Mouse (Mus musculus) forebrain, embryonic 13.5 days (tissue): Measurements from ENCODE around the gene Tmsb10. TPM values are rescaled to one million over a fixed set of nuclear protein-coding genes. Genes with fewer than 3 reads are reported as not detected.
A peak's percentile ranks its signal among the peaks of the same experiment; 100 is the strongest.

Source experiments
- ATAC-seq: fragments of 200-750 bp; cut with Nextera tagmentation; 2 replicates; pipeline ENCODE4 v1.8.0; 2017
- H3K27ac ChIP-seq: fragments of 300-500 bp; sonication (generic); 2 replicates; pipeline ENCODE4 v1.5.1; 2015; ENCODE audit warnings: inconsistent platforms, mild to moderate bottlenecking, moderate library complexity
- H3K27me3 ChIP-seq: fragments of 300-500 bp; sonication (generic); 2 replicates; pipeline ENCODE4 v1.6.1; 2015; ENCODE audit warnings: mild to moderate bottlenecking, inconsistent platforms
- H3K36me3 ChIP-seq: fragments of 300-500 bp; sonication (generic); 2 replicates; pipeline ENCODE4 v1.6.1; 2015; ENCODE audit warnings: mild to moderate bottlenecking, inconsistent platforms; ENCODE audit not compliant: poor library complexity, severe bottlenecking
- H3K4me1 ChIP-seq: fragments of 300-500 bp; sonication (generic); 2 replicates; pipeline ENCODE4 v1.6.1; 2015; ENCODE audit warnings: inconsistent platforms
- H3K4me2 ChIP-seq: fragments of 300-500 bp; sonication (generic); 2 replicates; pipeline ENCODE4 v1.6.1; 2015; ENCODE audit warnings: inconsistent platforms, mild to moderate bottlenecking, moderate library complexity
- H3K4me3 ChIP-seq: fragments of 300-500 bp; sonication (generic); 2 replicates; pipeline ENCODE4 v1.5.1; 2015; ENCODE audit warnings: mild to moderate bottlenecking, inconsistent platforms
- H3K9ac ChIP-seq: fragments of 300-500 bp; sonication (generic); 2 replicates; pipeline ENCODE4 v1.6.1; 2015; ENCODE audit warnings: mild to moderate bottlenecking, inconsistent platforms
- H3K9me3 ChIP-seq: fragments of 300-500 bp; sonication (generic); replicated peaks from 2 replicates; pipeline ENCODE4 v1.6.1; 2016; ENCODE audit warnings: inconsistent platforms
- WGBS: fragments of 180-500 bp; shearing (Covaris S2); methylation state at CpG from one replicate; pipeline ENCODE4 v1.1.7; 2015; 5-methylcytosine and 5-hydroxymethylcytosine counted together
- polyA plus RNA-seq: library from polyadenylated mRNA; unstranded; fragments of >200 nt; fragmentation: Nextera tagmentation; extraction: Ambion mirVana; gene quantifications from 2 replicates; pipeline ENCODE4 v1.2.1, GENCODE M21; 2015

Gene Tmsb10
- polyA plus RNA-seq = 3,443 and 4,664 TPM in 2 replicates

- Histone ChIP-seq H3K9me3 (no peaks in the 10 kb centered on the region), H3K4me3 (peak within 1 kb of the TSS; percentile 94), H3K4me1 (peaks cover 24% of the 10 kb centered on the region), H3K27ac (peak within 1 kb of the TSS; percentile 94), H3K36me3 (0 out of 2 replicates have a peak, but pooled peaks cover 4% of the 10 kb centered on the region), H3K9ac (peak within 1 kb of the TSS; percentile 99), H3K4me2 (peak within 1 kb of the TSS; percentile 75), H3K27me3 (no peaks in the 10 kb centered on the region)
- under 1% methylated on average over 17 of the region's 19 CpGs for WGBS
- ATAC-seq = peak; percentile 77
These were observed at the start of gene Tmsb10 for GRCm38 (mm10) chr6:72958662-72959071. Tmsb10 (minus strand) TSS chr6:72958748.

- H3K27me3 ChIP-seq = no peaks in the 10 kb centered on the region
- WGBS = 84% methylated on average over 5 of the region's 5 CpGs
- H3K4me2 ChIP-seq = no peak overlapping the region
- H3K9me3 ChIP-seq = no peaks in the 10 kb centered on the region
- no peak overlapping the region for H3K27ac ChIP-seq
- H3K4me3 ChIP-seq = no peak overlapping the region
- no peaks in the 10 kb centered on the region for H3K4me1 ChIP-seq
- H3K36me3 ChIP-seq = no peaks in the 10 kb centered on the region
- no peak for ATAC-seq
- no peak overlapping the region for H3K9ac ChIP-seq
These were observed 45.1 kb upstream of the Tmsb10 start for GRCm38 (mm10) chr6:73003601-73004000.

- Histone ChIP-seq H3K27ac (no peak overlapping the region), H3K9ac (no peak overlapping the region), H3K4me1 (no peaks in the 10 kb centered on the region), H3K27me3 (no peaks in the 10 kb centered on the region), H3K9me3 (no peaks in the 10 kb centered on the region), H3K36me3 (no peaks in the 10 kb centered on the region), H3K4me3 (no peak overlapping the region), H3K4me2 (no peak overlapping the region)
- no peak for ATAC-seq
- WGBS = 69% methylated on average over 1 of the region's 1 CpGs
These were observed 43.8 kb upstream of the Tmsb10 start for GRCm38 (mm10) chr6:73002391-73002790.

- ATAC-seq = no peak
- Histone ChIP-seq H3K27me3 (no peaks in the 10 kb centered on the region), H3K9me3 (no peaks in the 10 kb centered on the region), H3K27ac (no peak overlapping the region), H3K4me1 (no peaks in the 10 kb centered on the region), H3K4me3 (no peak overlapping the region), H3K9ac (no peak overlapping the region), H3K4me2 (no peak overlapping the region), H3K36me3 (no peaks in the 10 kb centered on the region)
- WGBS = 88% methylated on average over 1 of the region's 1 CpGs
These were observed 40.3 kb upstream of the Tmsb10 start for GRCm38 (mm10) chr6:72998809-72999208.

GRCm38 (mm10) chr6:72993688-72994082, 35.1 kb upstream of the Tmsb10 start:
- Histone ChIP-seq H3K4me2 (no peak overlapping the region), H3K9ac (no peak overlapping the region), H3K27me3 (no peaks in the 10 kb centered on the region), H3K27ac (no peak overlapping the region), H3K4me3 (no peak overlapping the region), H3K4me1 (peaks cover 7% of the 10 kb centered on the region), H3K36me3 (no peaks in the 10 kb centered on the region), H3K9me3 (no peaks in the 10 kb centered on the region)
- WGBS = 88% methylated on average over 5 of the region's 5 CpGs
- ATAC-seq = no peak

- Histone ChIP-seq H3K4me1 (peaks cover 9% of the 10 kb centered on the region), H3K27me3 (no peaks in the 10 kb centered on the region)
- WGBS = 75% methylated on average over 8 of the region's 8 CpGs
These were observed 34.6 kb upstream of the Tmsb10 start for GRCm38 (mm10) chr6:72993054-72993687.

GRCm38 (mm10) chr6:72990206-72990605, 31.7 kb upstream of the Tmsb10 start:
- Histone ChIP-seq H3K36me3 (no peaks in the 10 kb centered on the region), H3K9me3 (no peaks in the 10 kb centered on the region), H3K4me2 (no peak overlapping the region), H3K4me1 (peaks cover 9% of the 10 kb centered on the region), H3K9ac (no peak overlapping the region), H3K4me3 (no peak overlapping the region), H3K27me3 (no peaks in the 10 kb centered on the region), H3K27ac (no peak overlapping the region)
- 93% methylated on average over 5 of the region's 5 CpGs for WGBS
- ATAC-seq = no peak

More at GRCm38 (mm10) chr6:72993054-72993687, 34.6 kb upstream of the Tmsb10 start:
- Histone ChIP-seq H3K4me2 (no peak overlapping the region), H3K27ac (no peak overlapping the region), H3K9me3 (no peaks in the 10 kb centered on the region), H3K9ac (no peak overlapping the region), H3K36me3 (no peaks in the 10 kb centered on the region), H3K4me3 (no peak overlapping the region)
- no peak for ATAC-seq

GRCm38 (mm10) chr6:72989028-72989736, 30.6 kb upstream of the Tmsb10 start:
- peaks cover 9% of the 10 kb centered on the region for H3K4me1 ChIP-seq
- no peaks in the 10 kb centered on the region for H3K36me3 ChIP-seq
- 0 out of 2 replicates have a peak overlapping the region, but pooled peaks have one; percentile 12 for H3K4me2 ChIP-seq
- H3K9ac ChIP-seq = no peak overlapping the region
- no peaks in the 10 kb centered on the region for H3K9me3 ChIP-seq
- peak overlapping the region; percentile 19; the same call in 1 of the 2 replicates for H3K27ac ChIP-seq
- 22% methylated on average over 7 of the region's 7 CpGs for WGBS
- no peaks in the 10 kb centered on the region for H3K27me3 ChIP-seq
- ATAC-seq = peak; percentile 86
- H3K4me3 ChIP-seq = no peak overlapping the region

GRCm38 (mm10) chr6:72982506-72982905, 24.0 kb upstream of the Tmsb10 start:
- Histone ChIP-seq H3K36me3 (no peaks in the 10 kb centered on the region), H3K4me3 (no peak overlapping the region), H3K27ac (no peak overlapping the region), H3K27me3 (no peaks in the 10 kb centered on the region), H3K4me1 (peaks cover 6% of the 10 kb centered on the region; the same call in 1 of the 2 replicates), H3K9ac (no peak overlapping the region), H3K9me3 (no peaks in the 10 kb centered on the region), H3K4me2 (no peak overlapping the region)
- 60% methylated on average over 4 of the region's 4 CpGs for WGBS
- no peak for ATAC-seq

- H3K36me3 ChIP-seq = no peaks in the 10 kb centered on the region
- no peak overlapping the region for H3K4me3 ChIP-seq
- 80% methylated on average over 6 of the region's 6 CpGs for WGBS
- no peak overlapping the region for H3K4me2 ChIP-seq
- no peaks in the 10 kb centered on the region for H3K27me3 ChIP-seq
- H3K9me3 ChIP-seq = no peaks in the 10 kb centered on the region
- H3K4me1 ChIP-seq = peaks cover 6% of the 10 kb centered on the region; the same call in 1 of the 2 replicates
- no peak overlapping the region for H3K27ac ChIP-seq
- no peak for ATAC-seq
- no peak overlapping the region for H3K9ac ChIP-seq
These were observed 23.3 kb upstream of the Tmsb10 start for GRCm38 (mm10) chr6:72981851-72982250.

GRCm38 (mm10) chr6:72981124-72981651, 22.6 kb upstream of the Tmsb10 start:
- no peak overlapping the region for H3K27ac ChIP-seq
- 56% methylated on average over 9 of the region's 9 CpGs for WGBS
- H3K4me1 ChIP-seq = peaks cover 6% of the 10 kb centered on the region; the same call in 1 of the 2 replicates
- no peaks in the 10 kb centered on the region for H3K9me3 ChIP-seq
- no peaks in the 10 kb centered on the region for H3K27me3 ChIP-seq
- no peak overlapping the region for H3K4me3 ChIP-seq
- no peak overlapping the region for H3K9ac ChIP-seq
- no peak for ATAC-seq
- H3K4me2 ChIP-seq = no peak overlapping the region
- no peaks in the 10 kb centered on the region for H3K36me3 ChIP-seq

- Histone ChIP-seq H3K4me2 (no peak overlapping the region), H3K27me3 (no peaks in the 10 kb centered on the region), H3K36me3 (no peaks in the 10 kb centered on the region), H3K4me1 (no peaks in the 10 kb centered on the region), H3K4me3 (no peak overlapping the region), H3K9ac (no peak overlapping the region), H3K27ac (no peak overlapping the region), H3K9me3 (no peaks in the 10 kb centered on the region)
- WGBS = 92% methylated on average over 2 of the region's 2 CpGs
- no peak for ATAC-seq
These were observed 18.3 kb upstream of the Tmsb10 start for GRCm38 (mm10) chr6:72976866-72977265.
